Mouse (Mus musculus) liver, adult 2 months (tissue): ENCODE data around the gene Ttc39a.

ENCODE experiments used
- CTCF ChIP-seq: fragments of 200-500 bp; IDR thresholded peaks from 2 replicates; pipeline ENCODE4 v1.5.1; 2011; ENCODE audit warnings: low read depth, low read length, control low read depth
- POLR2A ChIP-seq: fragments of 200-500 bp; IDR thresholded peaks from 2 replicates; pipeline ENCODE4 v1.6.1; 2011; ENCODE audit warnings: low read length, control low read depth; ENCODE audit not compliant: insufficient read depth; ENCODE audit errors: extremely low read depth

DNA sequence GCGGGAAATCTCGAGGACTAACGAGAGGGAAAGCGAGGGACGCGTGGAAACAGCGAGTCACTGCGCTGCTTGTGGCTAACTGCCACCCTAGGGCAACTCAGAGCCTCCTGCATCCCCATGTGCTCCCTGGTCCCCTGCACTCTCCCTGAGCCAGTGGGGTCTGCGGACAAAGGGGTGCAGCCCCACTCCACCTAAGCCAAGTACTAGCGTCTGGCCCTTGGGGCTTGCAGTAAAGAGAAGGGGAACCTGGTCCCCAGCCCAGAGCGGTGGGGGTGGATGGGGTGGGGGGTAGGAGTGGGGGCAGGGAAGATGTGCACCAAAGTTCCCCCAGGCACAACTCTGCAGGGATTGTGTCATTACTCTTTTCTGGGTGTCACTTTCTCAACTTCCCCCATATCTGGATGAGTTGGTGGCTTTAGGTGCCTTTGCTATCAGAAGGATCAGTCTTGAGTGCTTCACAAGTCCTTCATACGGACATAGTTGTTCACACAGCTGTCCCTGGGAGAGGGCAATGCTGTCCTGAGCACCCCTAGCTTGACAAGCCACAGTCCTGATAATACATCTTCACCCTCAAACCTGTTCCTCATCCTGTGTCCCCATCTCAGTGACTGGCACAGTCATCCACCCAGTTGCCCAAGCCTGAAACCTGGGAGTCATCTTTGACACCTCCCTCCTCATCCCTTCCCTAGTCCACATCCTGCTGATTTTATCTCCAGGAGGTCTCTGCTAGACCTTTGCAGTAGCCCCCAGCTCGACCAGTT, 11.9 kb upstream of the Ttc39a start:
- TF ChIP-seq CTCF, result no peak
- no peak for TF ChIP-seq POLR2A
